Mouse (Mus musculus) CH12.LX (cell line): ENCODE results near the gene Phyhd1. TPM values are rescaled to one million over a fixed set of nuclear protein-coding genes. Genes with fewer than 3 reads are reported as not detected.

Experiments used
- DNase-seq: peaks from one replicate; pipeline ENCODE4 v3.0.0-alpha.2; 2013; ENCODE audit errors: extremely low read depth
- H3K27ac ChIP-seq: 2 replicates; pipeline ENCODE4 v1.5.1; 2012; ENCODE audit warnings: low read depth, mild to moderate bottlenecking, control low read depth, moderate library complexity; ENCODE audit not compliant: insufficient read depth
- H3K27me3 ChIP-seq: replicated peaks from 2 replicates; pipeline ENCODE3; 2012; ENCODE audit warnings: inconsistent platforms
- H3K36me3 ChIP-seq, 2 experiments: replicated peaks in 1 of 2; 2 replicates each; pipeline versions ENCODE3 to v1.6.1; 2012; ENCODE audit warnings: inconsistent platforms in 1 of 2, low read length in 1 of 2, mild to moderate bottlenecking in 1 of 2, mixed read lengths in 1 of 2, moderate library complexity in 1 of 2; ENCODE audit not compliant: control insufficient read depth in 1 of 2, insufficient read depth in 1 of 2
- H3K4me1 ChIP-seq, 2 experiments: 2 replicates each; pipeline ENCODE4 v1.6.1; 2012; ENCODE audit warnings: inconsistent platforms in 1 of 2, moderate library complexity in 1 of 2; ENCODE audit not compliant: insufficient read depth in 2 of 2, control insufficient read depth in 1 of 2
- H3K4me2 ChIP-seq: 2 replicates; pipeline ENCODE4 v1.6.1; 2012; ENCODE audit warnings: low read depth, mild to moderate bottlenecking, control low read depth; ENCODE audit not compliant: poor library complexity, insufficient read depth, severe bottlenecking
- H3K4me3 ChIP-seq, 3 experiments: fragments of 150-350 bp in 1 of 3; sonication (generic) in 1 of 3; replicated peaks in 1 of 3; 2 replicates each; pipeline versions ENCODE3 to v1.5.1; 2011 to 2012; ENCODE audit warnings: low read depth in 2 of 3, low read length in 2 of 3, mild to moderate bottlenecking in 2 of 3, moderate library complexity in 2 of 3, control low read depth in 1 of 3, improper control_type of control experiment in 1 of 3, inconsistent platforms in 1 of 3, mixed read lengths in 1 of 3; ENCODE audit not compliant: poor library complexity in 1 of 3
- H3K79me2 ChIP-seq: replicated peaks from 2 replicates; pipeline ENCODE4 v1.6.1; 2012; ENCODE audit warnings: mild to moderate bottlenecking, moderate library complexity; ENCODE audit not compliant: control insufficient read depth, poor library complexity, insufficient read depth, severe bottlenecking; ENCODE audit errors: extremely low read depth
- H3K9ac ChIP-seq: 2 replicates; pipeline ENCODE4 v1.6.1; 2012; ENCODE audit warnings: low read depth, mild to moderate bottlenecking, control low read depth, moderate library complexity; ENCODE audit not compliant: insufficient read depth
- H3K9me3 ChIP-seq: replicated peaks from 2 replicates; pipeline ENCODE3; 2012; ENCODE audit warnings: low read length, inconsistent platforms, mixed read lengths
- CTCF ChIP-seq, 2 experiments: IDR thresholded peaks in 1 of 2; conservative IDR thresholded peaks in 1 of 2; 2 replicates each; pipeline ENCODE4 v1.5.1; 2011 to 2012; ENCODE audit warnings: low read depth in 2 of 2, low read length in 2 of 2, improper control_type of control experiment in 1 of 2, inconsistent platforms in 1 of 2, mild to moderate bottlenecking in 1 of 2, moderate library complexity in 1 of 2
- ELF1 ChIP-seq: IDR thresholded peaks from 2 replicates; pipeline ENCODE4 v1.6.1; 2014; ENCODE audit warnings: low read depth, mild to moderate bottlenecking, inconsistent platforms, low read length, improper control_type of control experiment
- HCFC1 ChIP-seq: IDR thresholded peaks from 2 replicates; pipeline ENCODE4 v1.6.1; 2012; ENCODE audit warnings: low read depth, mild to moderate bottlenecking, inconsistent platforms, low read length, improper control_type of control experiment
- KAT2A ChIP-seq: IDR thresholded peaks from 2 replicates; pipeline ENCODE4 v1.6.1; 2012; ENCODE audit warnings: low read length, improper control_type of control experiment, inconsistent platforms; ENCODE audit not compliant: insufficient replicate concordance
- MAFK ChIP-seq: IDR thresholded peaks from 2 replicates; pipeline ENCODE4 v1.6.1; 2011; ENCODE audit warnings: low read length, improper control_type of control experiment; ENCODE audit not compliant: insufficient replicate concordance
- MAX ChIP-seq: IDR thresholded peaks from 2 replicates; pipeline ENCODE4 v1.6.1; 2011; ENCODE audit warnings: low read length, improper control_type of control experiment
- NELFE ChIP-seq: IDR thresholded peaks from 2 replicates; pipeline ENCODE4 v1.6.1; 2011; ENCODE audit warnings: low read depth, low read length, improper control_type of control experiment
- NRF1 ChIP-seq: IDR thresholded peaks from 2 replicates; pipeline ENCODE4 v1.6.1; 2014; ENCODE audit warnings: low read depth, mild to moderate bottlenecking, inconsistent platforms, low read length, improper control_type of control experiment, moderate library complexity
- POLR2A ChIP-seq: IDR thresholded peaks from 2 replicates; pipeline ENCODE4 v1.6.1; 2011; ENCODE audit warnings: low read depth, mild to moderate bottlenecking, improper control_type of control experiment, low read length
- SIN3A ChIP-seq: IDR thresholded peaks from 2 replicates; pipeline ENCODE4 v1.6.1; 2012; ENCODE audit warnings: low read length, improper control_type of control experiment, inconsistent platforms
- SMC3 ChIP-seq: IDR thresholded peaks from 2 replicates; pipeline ENCODE4 v1.6.1; 2011; ENCODE audit warnings: low read depth, low read length, improper control_type of control experiment
- TBP ChIP-seq: conservative IDR thresholded peaks from 2 replicates; pipeline ENCODE4 v1.6.1; 2011; ENCODE audit warnings: low read depth, low read length, improper control_type of control experiment
- UBTF ChIP-seq: IDR thresholded peaks from 2 replicates; pipeline ENCODE4 v1.6.1; 2012; ENCODE audit warnings: low read depth, mild to moderate bottlenecking, inconsistent platforms, low read length, improper control_type of control experiment, moderate library complexity
- USF1 ChIP-seq: IDR thresholded peaks from 2 replicates; pipeline ENCODE4 v1.6.1; 2014; ENCODE audit warnings: low read depth, mild to moderate bottlenecking, inconsistent platforms, low read length, improper control_type of control experiment
- ZC3H11A ChIP-seq: IDR thresholded peaks from 2 replicates; pipeline ENCODE4 v1.6.1; 2012; ENCODE audit warnings: low read depth, mild to moderate bottlenecking, inconsistent platforms, low read length, improper control_type of control experiment
- ZKSCAN1 ChIP-seq: IDR thresholded peaks from 2 replicates; pipeline ENCODE4 v1.6.1; 2012; ENCODE audit warnings: low read depth, inconsistent platforms, low read length, improper control_type of control experiment, borderline replicate concordance
- ZMIZ1 ChIP-seq: IDR thresholded peaks from 2 replicates; pipeline ENCODE4 v1.6.1; 2012; ENCODE audit warnings: low read depth, mild to moderate bottlenecking, inconsistent platforms, low read length, improper control_type of control experiment
- ZNF384 ChIP-seq: IDR thresholded peaks from 2 replicates; pipeline ENCODE4 v1.6.1; 2012; ENCODE audit warnings: low read depth, low read length, improper control_type of control experiment, inconsistent platforms
- dilution Hi-C: fragments of 300-500 bp; cut with MboI; formaldehyde crosslinking; loops from 2 replicates; pipeline ENCODE4 v1.14.3; 2020; ENCODE audit warnings: low sequenced_read_pairs; ENCODE audit not compliant: extremely low pct_unique_long_range_greater_than_20kb, extremely low pct_ligation_motif_present
- in situ Hi-C: fragments of 300-500 bp; cut with MboI; formaldehyde crosslinking; loops from 3 replicates; pipeline ENCODE4 v1.14.3; 2019; ENCODE audit warnings: low sequenced_read_pairs, low pct_ligation_motif_present, low pct_unique_long_range_greater_than_20kb, mixed read lengths
- polyA plus RNA-seq: library from polyadenylated mRNA; unstranded; fragments of >175 nt; gene quantifications from 2 replicates; pipeline ENCODE4 v1.2.1, GENCODE M21; 2012; ENCODE audit warnings: low read depth; ENCODE audit not compliant: insufficient read length
- total RNA-seq, 2 experiments: library from RNA; depleted of rRNA; stranded (reverse); fragments of 300-350 nt in 1 of 2; fragments of >200 nt in 1 of 2; gene quantifications; 2 replicates each; pipeline ENCODE4 v1.2.3; 2012 to 2014

Gene Phyhd1
- total and polyA plus RNA-seq, 3 experiments: 7.1 to 9.7 (median 8.9) TPM

- in situ Hi-C loops: no loop called here
Observed at GRCm38 (mm10) chr2:30280743-30281142, 14.7 kb downstream of the Phyhd1 start, which contains the start of gene Gm28038. Gene Gm28038 (plus strand): TSS chr2:30281043.

GRCm38 (mm10) chr2:30281651-30282050 lies 15.6 kb downstream of the Phyhd1 start:
- Histone ChIP-seq H3K4me2 (no peak overlapping the region), H3K9ac (no peak overlapping the region), H3K36me3 (peaks cover 0 to 51% of the 10 kb centered on the region in 2 experiments), H3K27ac (no peak overlapping the region), H3K27me3 (no peaks in the 10 kb centered on the region), H3K4me3 (no peak overlapping the region), H3K9me3 (no peaks in the 10 kb centered on the region), H3K79me2 (peaks cover 10% of the 10 kb centered on the region), H3K4me1 (peaks cover 8 to 14% of the 10 kb centered on the region in 2 experiments)
- TF ChIP-seq ZKSCAN1: no peak
- no peak for TF ChIP-seq MAFK
- no peak for TF ChIP-seq MAX
- TF ChIP-seq NELFE: no peak
- TF ChIP-seq TBP: no peak
- no peak for TF ChIP-seq CTCF (conservative IDR thresholded peaks at IDR 0.05 in 1 of 2, IDR thresholded peaks at IDR 0.05 in 1 of 2; ENCODE audit: low read depth in 2 of 2, low read length in 2 of 2)
- no peak for TF ChIP-seq ELF1
- in situ Hi-C loops (no loop called here), dilution Hi-C loops (no loop called here)
- no peak for DNase-seq

More at GRCm38 (mm10) chr2:30280743-30281142, 14.7 kb downstream of the Phyhd1 start, which contains the start of gene Gm28038:
- no peak for DNase-seq
- TF ChIP-seq UBTF: no peak
- TF ChIP-seq ZNF384: no peak
- no peak for TF ChIP-seq SMC3
- TF ChIP-seq CTCF (conservative IDR thresholded peaks at IDR 0.05 in 1 of 2, IDR thresholded peaks at IDR 0.05 in 1 of 2; ENCODE audit: low read depth in 2 of 2, low read length in 2 of 2): no peak
- H3K4me2 ChIP-seq: no peak within 1 kb of the TSS
- no peaks in the 10 kb centered on the region for H3K27me3 ChIP-seq
- no peak within 1 kb of the TSS for H3K27ac ChIP-seq
- dilution Hi-C loops: no loop called here
- H3K9ac ChIP-seq: no peak within 1 kb of the TSS
- peaks cover 0 to 57% of the 10 kb centered on the region in 2 experiments for H3K36me3 ChIP-seq
- peaks cover 8% of the 10 kb centered on the region for H3K79me2 ChIP-seq
- H3K4me1 ChIP-seq: peaks cover 8 to 14% of the 10 kb centered on the region in 2 experiments
- H3K9me3 ChIP-seq: no peaks in the 10 kb centered on the region
- no peak within 1 kb of the TSS for H3K4me3 ChIP-seq

GRCm38 (mm10) chr2:30283193-30283592 lies 17.2 kb downstream of the Phyhd1 start:
- Histone ChIP-seq H3K4me1 (peaks cover 8 to 24% of the 10 kb centered on the region in 2 experiments), H3K9me3 (no peaks in the 10 kb centered on the region), H3K9ac (no peak overlapping the region), H3K79me2 (peaks cover 26% of the 10 kb centered on the region), H3K4me2 (no peak overlapping the region), H3K36me3 (peaks cover 0 to 40% of the 10 kb centered on the region in 2 experiments), H3K27me3 (no peaks in the 10 kb centered on the region), H3K27ac (no peak overlapping the region), H3K4me3 (no peak overlapping the region)
- no peak for DNase-seq
- dilution Hi-C loops: no loop called here
- in situ Hi-C loops: no loop called here
- TF ChIP-seq USF1 (no peak), HCFC1 (no peak), KAT2A (no peak), ZMIZ1 (no peak), ZC3H11A (no peak), NRF1 (no peak), POLR2A (no peak), SIN3A (no peak)
